Mouse (Mus musculus) limb, embryonic 13.5 days (tissue): ENCODE measurements around the gene Acap2. TPM values are rescaled to one million over a fixed set of nuclear protein-coding genes. Genes with fewer than 3 reads are reported as not detected.

Experiments used
- ATAC-seq: fragments of 200-750 bp; cut with Nextera tagmentation; 2 replicates; pipeline ENCODE4 v1.8.0; 2017; ENCODE audit warnings: low read depth, moderate number of reproducible peaks, moderate TSS enrichment; ENCODE audit not compliant: low FRiP score
- H3K27ac ChIP-seq: fragments of 300-500 bp; sonication (generic); 2 replicates; pipeline ENCODE4 v1.5.1; 2015; ENCODE audit warnings: inconsistent platforms, mild to moderate bottlenecking, moderate library complexity
- H3K27me3 ChIP-seq: fragments of 300-500 bp; sonication (generic); 2 replicates; pipeline ENCODE4 v1.6.1; 2015; ENCODE audit warnings: mild to moderate bottlenecking, inconsistent platforms
- H3K36me3 ChIP-seq: fragments of 300-500 bp; sonication (generic); 2 replicates; pipeline ENCODE4 v1.6.1; 2015; ENCODE audit warnings: inconsistent platforms, mild to moderate bottlenecking, moderate library complexity
- H3K4me1 ChIP-seq: fragments of 300-500 bp; sonication (generic); 2 replicates; pipeline ENCODE4 v1.6.1; 2015; ENCODE audit warnings: inconsistent platforms
- H3K4me2 ChIP-seq: fragments of 300-500 bp; sonication (generic); replicated peaks from 2 replicates; pipeline ENCODE4 v1.6.1; 2015; ENCODE audit warnings: inconsistent platforms, mild to moderate bottlenecking, moderate library complexity
- H3K4me3 ChIP-seq: fragments of 300-500 bp; sonication (generic); 2 replicates; pipeline ENCODE4 v1.5.1; 2015; ENCODE audit warnings: moderate library complexity, mild to moderate bottlenecking, inconsistent platforms
- H3K9ac ChIP-seq: fragments of 300-500 bp; sonication (generic); 2 replicates; pipeline ENCODE4 v1.6.1; 2015; ENCODE audit warnings: mild to moderate bottlenecking, inconsistent platforms
- H3K9me3 ChIP-seq: fragments of 300-500 bp; sonication (generic); 2 replicates; pipeline ENCODE4 v1.6.1; 2016; ENCODE audit warnings: inconsistent platforms
- WGBS: fragments of 180-500 bp; shearing (Covaris S2); methylation state at CpG from one replicate; pipeline ENCODE4 v1.1.7; 2015; 5-methylcytosine and 5-hydroxymethylcytosine counted together
- polyA plus RNA-seq: library from polyadenylated mRNA; unstranded; fragments of >200 nt; fragmentation: Nextera tagmentation; extraction: Ambion mirVana; gene quantifications from 2 replicates; pipeline ENCODE4 v1.2.1, GENCODE M21; 2015

The Acap2 gene
- polyA plus RNA-seq, 1 experiment from 2014 or later = 20.9 TPM

GRCm38 (mm10) chr16:31204216-31204615 lies 3.2 kb upstream of the Acap2 start:
- Histone ChIP-seq H3K4me3 (no peak overlapping the region), H3K4me1 (peaks cover 22% of the 10 kb centered on the region), H3K9ac (no peak overlapping the region), H3K36me3 (no peaks in the 10 kb centered on the region), H3K27ac (no peak overlapping the region), H3K27me3 (peaks cover 3% of the 10 kb centered on the region; the same call in 1 of the 2 replicates), H3K9me3 (no peaks in the 10 kb centered on the region), H3K4me2 (no peak overlapping the region)
- WGBS = 89% methylated on average over 1 of the region's 1 CpGs
- no peak for ATAC-seq

DNA sequence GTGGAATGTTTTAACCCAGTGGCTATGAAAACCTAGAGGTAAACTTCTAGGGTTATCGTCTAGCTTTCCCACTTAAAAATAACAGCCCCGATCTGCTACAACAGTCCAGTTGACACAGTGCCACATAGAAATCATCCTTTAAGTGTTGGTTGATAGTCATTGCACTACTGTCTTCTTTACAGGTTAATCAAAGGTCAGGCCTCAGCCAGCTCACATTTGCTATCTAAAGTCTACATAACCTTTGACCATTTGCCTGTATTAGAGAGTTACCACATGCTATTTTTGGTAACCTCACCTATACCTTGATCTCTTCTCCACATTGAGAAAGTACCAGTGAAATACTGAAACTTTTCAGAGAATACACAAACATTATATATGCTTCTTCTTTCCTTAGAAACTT lies 659 bp upstream of the Acap2 start:
- Histone ChIP-seq H3K9me3 (no peaks in the 10 kb centered on the region), H3K9ac (no peak overlapping the region), H3K4me2 (peak overlapping the region; percentile 84), H3K27ac (no peak overlapping the region), H3K36me3 (no peaks in the 10 kb centered on the region), H3K4me3 (peak overlapping the region; percentile 96; the same call in 1 of the 2 replicates), H3K27me3 (0 out of 2 replicates have a peak, but pooled peaks cover 2% of the 10 kb centered on the region), H3K4me1 (peaks cover 20% of the 10 kb centered on the region)
- no peak for ATAC-seq
- WGBS = 80% methylated on average over 2 of the region's 2 CpGs

DNA sequence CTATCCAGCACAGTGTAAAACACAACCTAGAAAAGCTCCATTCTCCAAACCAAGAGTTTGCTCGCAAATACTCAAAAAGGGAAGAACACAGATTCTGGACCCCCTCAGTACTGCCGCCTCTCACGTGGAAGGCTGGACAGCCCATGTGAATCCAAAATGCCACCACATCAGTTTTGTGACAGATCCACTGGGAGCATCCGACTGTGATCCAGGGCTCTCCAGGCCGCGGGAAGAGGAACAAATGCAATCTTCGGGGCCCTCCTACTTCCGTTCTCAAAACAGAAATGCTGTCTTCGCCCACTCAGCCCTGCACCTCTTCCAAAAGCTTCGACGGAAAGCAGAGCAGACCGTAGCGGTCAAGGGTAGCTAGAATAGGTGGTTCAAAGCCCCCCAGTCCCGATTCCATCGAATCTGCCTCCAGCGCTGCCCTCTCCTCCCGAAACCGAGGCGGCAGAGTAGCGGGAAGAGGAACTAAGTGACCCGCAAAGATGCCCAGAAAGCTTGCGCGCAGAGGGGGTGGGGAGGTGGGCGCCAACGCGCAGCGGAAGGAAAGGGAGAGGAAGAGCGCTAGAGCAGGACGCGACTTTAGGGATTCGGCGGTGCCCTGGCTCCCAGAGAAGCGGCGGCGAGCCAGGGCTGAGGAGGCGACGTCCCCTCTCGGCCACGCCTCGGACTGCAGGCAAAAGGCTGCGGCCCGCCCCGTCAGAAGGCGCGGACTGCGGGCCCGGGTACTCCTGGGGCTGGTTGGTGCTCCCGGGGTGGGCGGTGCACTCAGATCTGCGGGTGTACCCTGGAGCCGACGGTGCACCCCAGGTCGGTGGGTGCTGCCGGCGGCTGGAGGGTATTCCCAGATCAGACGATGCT lies 887 bp downstream of the Acap2 start:
- no peak for ATAC-seq
- peak overlapping the region; percentile 92 for H3K9ac ChIP-seq
- H3K9me3 ChIP-seq = no peaks in the 10 kb centered on the region
- peak overlapping the region; percentile 84 for H3K4me2 ChIP-seq
- H3K4me1 ChIP-seq = peaks cover 20% of the 10 kb centered on the region
- H3K4me3 ChIP-seq = peak overlapping the region; percentile 96
- WGBS = under 1% methylated on average over 52 of the region's 56 CpGs
- peak overlapping the region; percentile 92 for H3K27ac ChIP-seq
- H3K27me3 ChIP-seq = no peaks in the 10 kb centered on the region
- H3K36me3 ChIP-seq = no peaks in the 10 kb centered on the region

DNA sequence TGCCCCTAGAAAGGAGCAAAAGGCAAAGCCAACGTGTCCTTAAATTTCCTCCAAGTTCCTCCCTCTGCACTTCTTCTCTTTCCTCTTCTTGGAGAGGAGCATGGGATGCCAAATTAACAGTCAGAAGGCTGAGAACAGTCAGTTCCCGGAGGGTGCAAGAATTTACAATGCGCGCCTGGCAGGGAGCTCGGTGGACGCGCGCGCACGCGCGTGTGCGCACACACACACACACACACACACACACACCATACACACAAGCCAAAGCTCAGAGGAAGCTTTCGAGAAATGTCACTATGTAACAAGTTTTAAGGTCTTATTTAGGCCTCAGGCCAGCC lies 1.5 kb downstream of the Acap2 start:
- Histone ChIP-seq H3K27me3 (no peaks in the 10 kb centered on the region), H3K9me3 (no peaks in the 10 kb centered on the region), H3K4me1 (peaks cover 20% of the 10 kb centered on the region), H3K4me2 (peak overlapping the region; percentile 84), H3K27ac (peak overlapping the region; percentile 92; the same call in 1 of the 2 replicates), H3K9ac (peak overlapping the region; percentile 92), H3K4me3 (peak overlapping the region; percentile 96), H3K36me3 (no peaks in the 10 kb centered on the region)
- WGBS = 1% methylated on average over 14 of the region's 14 CpGs
- no peak for ATAC-seq

DNA sequence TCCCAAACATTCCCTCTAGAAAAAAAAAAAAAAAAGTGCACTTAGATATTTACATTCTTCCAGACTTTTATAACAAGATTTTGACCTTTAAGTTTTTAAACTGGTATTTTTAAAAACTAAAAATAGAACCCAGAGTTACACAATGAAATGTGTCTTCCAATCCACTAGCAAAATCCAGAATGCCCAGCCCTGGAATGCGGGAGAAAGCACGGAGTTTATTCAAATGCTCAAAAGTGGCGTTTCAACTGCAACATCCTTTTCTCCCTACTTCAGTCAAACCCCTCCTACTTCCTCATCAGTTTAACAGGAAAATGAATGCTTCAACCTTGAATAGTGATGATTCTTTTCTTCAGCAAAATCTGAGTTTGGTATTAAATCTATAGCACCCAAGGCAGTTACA lies 4.1 kb downstream of the Acap2 start:
- Histone ChIP-seq H3K4me3 (no peak overlapping the region), H3K27me3 (no peaks in the 10 kb centered on the region), H3K9ac (no peak overlapping the region), H3K27ac (no peak overlapping the region), H3K4me2 (no peak overlapping the region), H3K4me1 (peaks cover 32% of the 10 kb centered on the region), H3K9me3 (no peaks in the 10 kb centered on the region), H3K36me3 (no peaks in the 10 kb centered on the region)
- 75% methylated on average over 3 of the region's 3 CpGs for WGBS
- ATAC-seq = no peak

GRCm38 (mm10) chr16:31192526-31192925 lies 8.5 kb downstream of the Acap2 start:
- no peak overlapping the region for H3K4me2 ChIP-seq
- no peaks in the 10 kb centered on the region for H3K9me3 ChIP-seq
- peaks cover 21% of the 10 kb centered on the region for H3K4me1 ChIP-seq
- 44% methylated on average over 3 of the region's 3 CpGs for WGBS
- no peak overlapping the region for H3K27ac ChIP-seq
- no peak for ATAC-seq
- no peaks in the 10 kb centered on the region for H3K27me3 ChIP-seq
- no peak overlapping the region for H3K4me3 ChIP-seq
- no peak overlapping the region for H3K9ac ChIP-seq
- H3K36me3 ChIP-seq = no peaks in the 10 kb centered on the region

DNA sequence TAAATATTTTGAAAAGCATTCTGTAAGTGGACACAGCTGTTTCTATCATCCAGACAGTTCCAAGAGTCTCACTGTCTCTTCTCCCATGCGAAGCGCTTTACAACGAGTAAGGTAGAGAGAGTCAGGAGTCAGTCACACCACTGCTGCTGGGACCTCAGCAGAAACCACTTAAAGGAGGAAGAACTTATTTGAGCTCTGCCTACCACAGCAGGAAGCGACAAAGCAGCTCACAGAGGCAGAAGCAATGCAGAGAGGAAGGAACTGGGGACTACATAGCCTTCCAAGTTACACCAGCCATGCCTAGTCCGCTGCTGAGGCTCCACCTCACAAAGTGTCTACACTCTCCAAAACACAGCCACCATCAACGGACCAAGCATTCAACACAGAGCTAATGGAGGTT lies 9.2 kb downstream of the Acap2 start:
- H3K4me2 ChIP-seq = no peak overlapping the region
- 0 out of 2 replicates have a peak overlapping the region, but pooled peaks have one; percentile 17 for H3K27ac ChIP-seq
- ATAC-seq = no peak
- no peaks in the 10 kb centered on the region for H3K27me3 ChIP-seq
- H3K36me3 ChIP-seq = no peaks in the 10 kb centered on the region
- no peak overlapping the region for H3K4me3 ChIP-seq
- WGBS = 46% methylated on average over 6 of the region's 6 CpGs
- peaks cover 21% of the 10 kb centered on the region for H3K4me1 ChIP-seq
- no peak overlapping the region for H3K9ac ChIP-seq
- H3K9me3 ChIP-seq = no peaks in the 10 kb centered on the region

DNA sequence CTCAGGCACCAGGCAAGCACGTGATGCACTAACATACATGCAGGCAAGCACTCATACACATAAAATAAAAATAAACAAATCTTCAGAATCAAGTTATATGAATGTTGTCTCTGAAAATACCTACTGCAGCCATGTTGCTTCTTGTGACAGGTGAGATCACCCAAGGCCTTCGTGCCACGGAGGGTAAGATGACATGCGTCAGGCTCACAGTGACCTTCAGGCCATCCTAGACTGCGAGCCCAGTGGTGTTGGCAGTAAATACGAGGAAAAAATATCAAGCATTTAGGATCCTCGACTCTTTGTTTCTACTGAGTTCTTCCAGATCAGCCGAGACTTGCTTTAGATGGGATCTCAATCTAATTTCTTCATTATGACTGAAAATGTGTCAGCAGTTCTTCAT lies 10.6 kb downstream of the Acap2 start:
- Histone ChIP-seq H3K4me3 (no peak overlapping the region), H3K4me1 (peaks cover 23% of the 10 kb centered on the region), H3K9ac (no peak overlapping the region), H3K36me3 (no peaks in the 10 kb centered on the region), H3K27ac (no peak overlapping the region), H3K27me3 (no peaks in the 10 kb centered on the region), H3K4me2 (no peak overlapping the region), H3K9me3 (no peaks in the 10 kb centered on the region)
- 87% methylated on average over 8 of the region's 8 CpGs for WGBS
- no peak for ATAC-seq

DNA sequence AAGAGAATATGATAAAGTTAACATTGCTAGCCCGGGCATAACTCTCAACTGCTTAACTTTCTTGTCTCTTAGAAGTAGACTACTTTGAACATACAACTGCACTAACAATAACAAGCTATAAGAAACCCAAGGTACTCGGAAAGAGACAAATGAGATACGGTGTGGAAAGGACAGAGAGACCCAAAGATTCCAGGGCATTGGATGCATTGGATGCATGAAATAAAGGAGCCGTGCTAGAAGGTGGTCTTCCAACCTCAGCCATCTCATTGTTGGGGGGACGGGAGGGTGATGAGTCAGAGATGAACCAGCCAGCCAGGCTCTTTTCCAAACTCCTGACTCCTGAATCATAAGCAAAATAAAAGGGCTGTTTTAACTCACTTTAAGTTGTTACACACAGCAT lies 11.8 kb downstream of the Acap2 start:
- Histone ChIP-seq H3K27me3 (no peaks in the 10 kb centered on the region), H3K4me2 (no peak overlapping the region), H3K4me3 (no peak overlapping the region), H3K36me3 (no peaks in the 10 kb centered on the region), H3K9me3 (no peaks in the 10 kb centered on the region), H3K4me1 (peaks cover 23% of the 10 kb centered on the region), H3K9ac (no peak overlapping the region), H3K27ac (no peak overlapping the region)
- no peak for ATAC-seq
- WGBS = 91% methylated on average over 5 of the region's 5 CpGs

GRCm38 (mm10) chr16:31188799-31189198 lies 12.2 kb downstream of the Acap2 start:
- no peaks in the 10 kb centered on the region for H3K27me3 ChIP-seq
- WGBS = 82% methylated on average over 2 of the region's 2 CpGs
- no peaks in the 10 kb centered on the region for H3K9me3 ChIP-seq
- H3K9ac ChIP-seq = no peak overlapping the region
- no peaks in the 10 kb centered on the region for H3K36me3 ChIP-seq
- no peak overlapping the region for H3K27ac ChIP-seq
- H3K4me3 ChIP-seq = no peak overlapping the region
- H3K4me2 ChIP-seq = no peak overlapping the region
- H3K4me1 ChIP-seq = peaks cover 23% of the 10 kb centered on the region
- no peak for ATAC-seq

GRCm38 (mm10) chr16:31188270-31188669 lies 12.8 kb downstream of the Acap2 start:
- no peak for ATAC-seq
- Histone ChIP-seq H3K4me3 (no peak overlapping the region), H3K9me3 (no peaks in the 10 kb centered on the region), H3K4me2 (no peak overlapping the region), H3K36me3 (no peaks in the 10 kb centered on the region), H3K9ac (no peak overlapping the region), H3K27me3 (no peaks in the 10 kb centered on the region), H3K4me1 (peaks cover 26% of the 10 kb centered on the region), H3K27ac (no peak overlapping the region)
- WGBS = 60% methylated on average over 6 of the region's 6 CpGs

- no peaks in the 10 kb centered on the region for H3K9me3 ChIP-seq
- no peak overlapping the region for H3K4me3 ChIP-seq
- no peaks in the 10 kb centered on the region for H3K36me3 ChIP-seq
- no peak overlapping the region for H3K4me2 ChIP-seq
- H3K27me3 ChIP-seq = no peaks in the 10 kb centered on the region
- H3K9ac ChIP-seq = no peak overlapping the region
- no peak for ATAC-seq
- H3K27ac ChIP-seq = no peak overlapping the region
- peaks cover 25% of the 10 kb centered on the region for H3K4me1 ChIP-seq
- 81% methylated on average over 1 of the region's 1 CpGs for WGBS
These were observed 13.9 kb downstream of the Acap2 start for GRCm38 (mm10) chr16:31187192-31187591.

DNA sequence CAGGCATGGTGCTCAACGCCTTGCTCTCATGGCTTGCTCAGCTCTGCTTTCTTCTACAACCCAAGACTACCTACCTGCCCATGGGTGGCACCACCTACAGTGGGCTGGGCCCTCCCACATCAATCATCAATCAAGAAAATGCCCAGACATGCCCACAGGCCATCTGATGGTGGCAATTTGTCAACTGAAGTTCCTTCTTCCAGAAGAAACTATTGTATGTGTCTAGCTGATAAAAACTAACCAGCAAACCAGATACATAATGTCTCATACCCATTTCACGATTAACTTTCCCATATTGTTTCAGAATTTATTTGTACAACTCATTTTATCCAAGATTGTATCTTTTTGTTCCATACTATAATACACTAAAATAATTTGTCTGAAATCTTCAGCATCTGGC lies 15.3 kb downstream of the Acap2 start:
- ATAC-seq = no peak
- WGBS = 89% methylated on average over 2 of the region's 2 CpGs
- Histone ChIP-seq H3K27ac (no peak overlapping the region), H3K4me1 (peaks cover 23% of the 10 kb centered on the region), H3K9me3 (no peaks in the 10 kb centered on the region), H3K4me3 (no peak overlapping the region), H3K4me2 (no peak overlapping the region), H3K9ac (no peak overlapping the region), H3K36me3 (no peaks in the 10 kb centered on the region), H3K27me3 (no peaks in the 10 kb centered on the region)
